Mouse (Mus musculus): ENCODE measurements around the gene Zfp566. TPM values are rescaled to one million over a fixed set of nuclear protein-coding genes. Genes with fewer than 3 reads are reported as not detected.
"Not testable (repeated sequence)": the region's sequence is repeated elsewhere in the genome, so short reads cannot be mapped to it uniquely, and the experiment has no call there.

Gene Zfp566
- 1.4 and 2.1 TPM in 2 replicates for polyA plus RNA-seq (2012; rRNA removed)

DNA sequence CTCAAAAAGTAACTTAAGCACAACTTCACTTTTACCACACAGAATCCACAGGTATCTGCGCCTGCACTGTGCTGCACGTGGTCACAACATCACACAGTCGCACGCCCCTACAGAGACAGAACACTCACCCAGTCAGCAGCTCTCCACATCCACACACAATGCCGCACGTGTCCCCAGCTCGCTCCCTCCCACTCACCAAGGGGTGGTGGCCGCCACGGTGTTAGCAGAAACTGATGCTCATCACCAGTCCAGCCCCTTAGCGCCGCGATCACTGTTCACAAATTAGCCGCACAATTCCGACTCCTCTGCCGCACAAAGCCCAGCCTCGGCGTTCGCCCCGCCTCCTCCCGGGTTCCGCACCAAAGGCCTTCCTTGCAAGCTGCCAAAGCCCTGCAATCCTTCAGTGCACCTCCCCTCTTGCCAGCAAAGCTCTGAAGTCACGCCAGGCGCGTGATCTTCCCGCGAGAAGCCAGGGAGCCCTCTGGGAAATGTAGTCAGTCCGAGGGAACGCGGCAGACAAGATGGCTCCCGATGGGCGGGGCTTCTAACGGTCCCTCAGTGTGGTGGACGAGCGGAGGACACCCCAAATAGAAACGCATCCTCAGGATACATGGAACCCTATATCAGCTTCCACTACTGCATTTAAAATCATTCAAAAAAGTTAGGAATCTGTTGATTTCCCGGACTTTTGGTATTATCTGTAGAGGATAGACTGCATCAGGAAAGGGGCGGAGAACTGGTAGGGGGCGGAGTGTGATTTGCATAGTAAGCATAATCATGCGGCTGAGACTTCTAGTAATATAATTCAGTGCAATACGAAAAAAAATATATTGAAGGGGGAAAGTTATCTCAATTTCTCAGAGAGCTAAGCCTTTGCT, at the start of gene Zfp566, which contains the start of gene Gm26920:
Gene Zfp566 (minus strand): TSS at position 436 of the 878 bp plus-strand sequence.
Gene Gm26920 (minus strand): TSS at position 319 of the 878 bp plus-strand sequence.
- Histone ChIP-seq H3K27ac (ENCODE audit: insufficient read depth, low read depth, low read length) (peak within 1 kb of the TSS; percentile 37; the same call in 1 of the 2 replicates), H3K27me3 (replicated peaks; ENCODE audit: control insufficient read depth, insufficient read depth, low read length) (no peaks in the 10 kb centered on the region), H3K4me1 (ENCODE audit: control insufficient read depth, insufficient read depth, low read length) (peaks cover 4% of the 10 kb centered on the region; the same call in 1 of the 2 replicates), H3K36me3 (ENCODE audit: control insufficient read depth, insufficient read depth, low read length) (no peaks in the 10 kb centered on the region), H3K4me3 (ENCODE audit: insufficient read depth, low read depth, low read length) (peak within 1 kb of the TSS; percentile 68)
- under 1% methylated on average over 40 of the region's 40 CpGs for WGBS
- DNase-seq = peak; percentile 99
- no peak for TF ChIP-seq CTCF (conservative IDR thresholded peaks at IDR 0.05; ENCODE audit: insufficient read depth, insufficient read length, low read depth, low read length)
- no peak for TF ChIP-seq POLR2A (IDR thresholded peaks at IDR 0.05; ENCODE audit: low read depth, low read length)

- Histone ChIP-seq H3K4me1 (ENCODE audit: control insufficient read depth, insufficient read depth, low read length) (no peaks in the 10 kb centered on the region), H3K27me3 (replicated peaks; ENCODE audit: control insufficient read depth, insufficient read depth, low read length) (no peaks in the 10 kb centered on the region), H3K27ac (ENCODE audit: insufficient read depth, low read depth, low read length) (no peak overlapping the region), H3K36me3 (ENCODE audit: control insufficient read depth, insufficient read depth, low read length) (no peaks in the 10 kb centered on the region), H3K4me3 (ENCODE audit: insufficient read depth, low read depth, low read length) (no peak overlapping the region)
- DNase-seq = peak; percentile 62
- WGBS = 66% methylated on average over 10 of the region's 10 CpGs
- TF ChIP-seq CTCF (conservative IDR thresholded peaks at IDR 0.05; ENCODE audit: insufficient read depth, insufficient read length, low read depth, low read length) (no peak), POLR2A (IDR thresholded peaks at IDR 0.05; ENCODE audit: low read depth, low read length) (no peak)
Observed at GRCm38 (mm10) chr7:30136826-30137225, 46.5 kb upstream of the Zfp566 start.

DNA sequence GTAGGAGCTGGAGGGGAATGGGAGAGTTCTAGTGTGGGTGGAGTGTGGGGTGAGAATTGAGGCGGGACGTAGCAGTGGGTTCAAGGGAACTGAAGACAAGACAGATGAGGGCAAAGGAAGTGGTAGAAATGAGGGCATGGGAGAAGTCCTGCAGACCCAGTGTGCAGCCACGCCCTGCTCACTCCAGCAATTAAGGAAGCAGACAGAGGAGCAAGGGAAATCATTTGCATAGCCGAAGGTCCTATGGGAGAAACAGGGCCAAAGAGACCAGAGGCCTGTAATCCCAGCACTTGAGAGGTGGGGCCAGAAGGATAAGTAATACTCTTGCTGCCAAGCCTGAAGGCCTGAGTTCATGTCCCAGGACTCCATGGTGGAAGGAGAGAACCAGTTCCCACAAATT, 42.1 kb upstream of the Zfp566 start:
- DNase-seq = no peak
- TF ChIP-seq CTCF (conservative IDR thresholded peaks at IDR 0.05; ENCODE audit: insufficient read depth, insufficient read length, low read depth, low read length) = no peak
- TF ChIP-seq POLR2A (IDR thresholded peaks at IDR 0.05; ENCODE audit: low read depth, low read length) = no peak
- H3K27ac ChIP-seq (ENCODE audit: insufficient read depth, low read depth, low read length) = no peak overlapping the region
- no peaks in the 10 kb centered on the region for H3K27me3 ChIP-seq (replicated peaks; ENCODE audit: control insufficient read depth, insufficient read depth, low read length)
- H3K4me3 ChIP-seq (ENCODE audit: insufficient read depth, low read depth, low read length) = no peak overlapping the region
- WGBS = 96% methylated on average over 4 of the region's 4 CpGs
- H3K4me1 ChIP-seq (ENCODE audit: control insufficient read depth, insufficient read depth, low read length) = no peaks in the 10 kb centered on the region
- H3K36me3 ChIP-seq (ENCODE audit: control insufficient read depth, insufficient read depth, low read length) = no peaks in the 10 kb centered on the region

GRCm38 (mm10) chr7:30129900-30130299, 39.6 kb upstream of the Zfp566 start:
- TF ChIP-seq CTCF (conservative IDR thresholded peaks at IDR 0.05; ENCODE audit: insufficient read depth, insufficient read length, low read depth, low read length) (no peak), POLR2A (IDR thresholded peaks at IDR 0.05; ENCODE audit: low read depth, low read length) (no peak)
- H3K4me3 ChIP-seq (ENCODE audit: insufficient read depth, low read depth, low read length) = no peak overlapping the region
- no peak for DNase-seq
- no peaks in the 10 kb centered on the region for H3K27me3 ChIP-seq (replicated peaks; ENCODE audit: control insufficient read depth, insufficient read depth, low read length)
- WGBS = 97% methylated on average over 8 of the region's 8 CpGs
- H3K36me3 ChIP-seq (ENCODE audit: control insufficient read depth, insufficient read depth, low read length) = no peaks in the 10 kb centered on the region
- no peak overlapping the region for H3K27ac ChIP-seq (ENCODE audit: insufficient read depth, low read depth, low read length)
- no peaks in the 10 kb centered on the region for H3K4me1 ChIP-seq (ENCODE audit: control insufficient read depth, insufficient read depth, low read length)

DNA sequence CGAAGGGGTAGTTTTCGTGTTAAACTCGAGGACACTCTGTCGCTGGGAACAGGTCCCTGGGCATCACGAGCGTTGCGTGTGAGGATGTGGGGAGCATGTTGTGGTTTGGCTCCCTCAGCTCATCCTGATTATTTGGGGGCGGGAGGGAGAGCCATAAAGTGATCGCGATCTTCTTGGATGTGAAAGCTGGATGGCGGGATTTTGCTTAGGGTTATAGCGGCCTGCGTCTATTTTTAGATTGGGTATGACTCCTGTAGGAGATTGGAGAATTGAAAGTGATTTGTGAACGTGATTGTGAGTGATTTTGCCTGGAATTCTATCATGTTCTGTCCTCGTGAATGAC, 31.8 kb upstream of the Zfp566 start:
- Histone ChIP-seq H3K4me3 (ENCODE audit: insufficient read depth, low read depth, low read length) (peak overlapping the region; percentile 94), H3K27me3 (replicated peaks; ENCODE audit: control insufficient read depth, insufficient read depth, low read length) (no peaks in the 10 kb centered on the region), H3K36me3 (ENCODE audit: control insufficient read depth, insufficient read depth, low read length) (no peaks in the 10 kb centered on the region), H3K4me1 (ENCODE audit: control insufficient read depth, insufficient read depth, low read length) (no peaks in the 10 kb centered on the region; the same call in 1 of the 2 replicates), H3K27ac (ENCODE audit: insufficient read depth, low read depth, low read length) (no peak overlapping the region)
- DNase-seq = no peak
- no peak for TF ChIP-seq POLR2A (IDR thresholded peaks at IDR 0.05; ENCODE audit: low read depth, low read length)
- no peak for TF ChIP-seq CTCF (conservative IDR thresholded peaks at IDR 0.05; ENCODE audit: insufficient read depth, insufficient read length, low read depth, low read length)
- 3% methylated on average over 15 of the region's 15 CpGs for WGBS

- Histone ChIP-seq H3K27me3 (replicated peaks; ENCODE audit: control insufficient read depth, insufficient read depth, low read length) (no peaks in the 10 kb centered on the region), H3K4me3 (ENCODE audit: insufficient read depth, low read depth, low read length) (peak within 1 kb of the TSS; percentile 94), H3K4me1 (ENCODE audit: control insufficient read depth, insufficient read depth, low read length) (no peaks in the 10 kb centered on the region; the same call in 1 of the 2 replicates), H3K27ac (ENCODE audit: insufficient read depth, low read depth, low read length) (peak within 1 kb of the TSS; percentile 10; the same call in 1 of the 2 replicates), H3K36me3 (ENCODE audit: control insufficient read depth, insufficient read depth, low read length) (no peaks in the 10 kb centered on the region)
- DNase-seq = peak; percentile 89
- 0 out of 2 replicates have a peak, but pooled peaks have one; percentile 0 for TF ChIP-seq CTCF (conservative IDR thresholded peaks at IDR 0.05; ENCODE audit: insufficient read depth, insufficient read length, low read depth, low read length)
- no peak for TF ChIP-seq POLR2A (IDR thresholded peaks at IDR 0.05; ENCODE audit: low read depth, low read length)
- under 1% methylated on average over 61 of the region's 61 CpGs for WGBS
Observed at GRCm38 (mm10) chr7:30121308-30122187, 31.2 kb upstream of the Zfp566 start, which contains the start of gene Zfp382. Gene Zfp382 (plus strand): TSS chr7:30121942.

DNA sequence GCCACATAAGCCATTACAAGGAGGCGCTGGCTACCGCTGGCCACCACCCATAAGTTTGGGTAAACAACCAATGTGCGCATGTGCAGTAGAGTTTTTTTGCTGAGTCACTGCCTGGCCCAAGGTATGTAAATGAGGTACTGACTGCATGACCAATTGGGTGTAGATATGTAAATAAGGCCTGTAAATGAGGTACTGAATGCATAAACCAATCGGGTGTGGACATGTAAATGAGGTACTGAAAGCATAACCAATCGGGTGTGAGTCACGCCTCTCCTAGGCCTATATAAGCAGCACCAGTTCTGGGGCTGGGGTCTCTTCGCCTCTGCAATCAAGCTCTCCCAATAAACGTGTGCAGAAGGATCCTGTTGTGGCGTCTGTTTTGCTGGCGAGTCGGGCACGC, 27.6 kb upstream of the Zfp566 start:
- not testable (repeated sequence) for H3K36me3 ChIP-seq (ENCODE audit: control insufficient read depth, insufficient read depth, low read length); H3K4me3 ChIP-seq (ENCODE audit: insufficient read depth, low read depth, low read length); H3K4me1 ChIP-seq (ENCODE audit: control insufficient read depth, insufficient read depth, low read length); DNase-seq; H3K27me3 ChIP-seq (replicated peaks; ENCODE audit: control insufficient read depth, insufficient read depth, low read length); H3K27ac ChIP-seq (ENCODE audit: insufficient read depth, low read depth, low read length)
- WGBS = 93% methylated on average over 12 of the region's 12 CpGs
